Mouse (Mus musculus) left cerebral cortex, postnatal 36 days (tissue): ENCODE results near the gene Olfr1175-ps. TPM values are rescaled to one million over a fixed set of nuclear protein-coding genes. Genes with fewer than 3 reads are reported as not detected.

ENCODE experiments used
- DNase-seq, 2 experiments: peaks; one replicate each; pipeline ENCODE4 v3.0.0; 2021 to 2022; ENCODE audit warnings: low spot score in 2 of 2, mixed read lengths in 1 of 2
- intact Hi-C: fragments of 180-260 bp; cut with DNase I; formaldehyde crosslinking; loops from one replicate; pipeline ENCODE4 v1.15.1; 2025
- total RNA-seq, 2 experiments: library from RNA; stranded (reverse); gene quantifications; 2 replicates each; pipeline ENCODE4 v1.2.3; 2021

Gene Olfr1175-ps
- not detected for total RNA-seq

DNA sequence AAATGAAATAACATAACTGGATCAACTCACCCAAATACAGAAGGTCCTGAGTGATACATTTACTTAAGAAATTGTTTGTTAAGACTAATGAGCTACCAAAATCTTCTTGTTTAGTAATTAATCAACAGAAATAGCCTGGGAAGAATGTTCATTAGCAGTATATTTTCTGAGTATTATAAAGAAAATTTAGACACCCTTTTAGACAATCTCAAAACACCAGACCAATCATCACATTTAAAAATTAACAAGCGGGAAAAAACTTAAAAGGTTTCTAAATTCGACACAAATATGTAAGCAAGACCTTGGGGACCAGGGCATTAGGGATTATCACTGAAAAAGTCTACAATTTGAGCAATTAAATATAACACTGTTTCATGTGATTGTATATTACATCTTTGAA lies at the start of gene Olfr1175-ps:
Olfr1175-ps (minus strand) TSS at position 101 of the 400 bp plus-strand sequence.
- no peak for DNase-seq
- intact Hi-C loops, result no loop called here

DNA sequence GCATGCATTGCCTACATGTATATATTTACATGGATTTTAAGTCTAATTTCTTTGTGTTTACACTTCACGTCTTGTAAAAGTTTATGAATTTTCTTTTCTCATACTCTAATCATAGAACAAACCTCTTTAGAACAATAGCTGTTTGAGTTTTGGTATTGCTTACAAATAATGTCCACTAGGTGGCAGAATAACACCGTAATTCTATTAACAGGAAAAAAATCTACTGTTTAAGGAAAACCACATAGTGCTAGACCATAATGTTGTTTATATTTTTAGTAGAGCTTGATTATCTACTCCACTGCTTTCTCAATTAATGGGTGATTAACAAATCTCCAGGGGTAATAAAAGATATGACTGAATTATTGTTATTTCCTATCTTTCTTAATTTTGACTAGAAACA lies 29.3 kb upstream of the Olfr1175-ps start:
- DNase-seq, result no peak
- intact Hi-C loops, result loop anchor here (5.0 kb wide), 1 partner anchor 1186 kb away; no protein-coding TSS in a partner anchor

GRCm38 (mm10) chr2:88346392-88346791 lies 19.4 kb upstream of the Olfr1175-ps start, which contains the start of gene Olfr1177-ps:
Gene Olfr1177-ps, minus strand, starts transcription at chr2:88346492.
- intact Hi-C loops, result no loop called here
- no peak for DNase-seq

DNA sequence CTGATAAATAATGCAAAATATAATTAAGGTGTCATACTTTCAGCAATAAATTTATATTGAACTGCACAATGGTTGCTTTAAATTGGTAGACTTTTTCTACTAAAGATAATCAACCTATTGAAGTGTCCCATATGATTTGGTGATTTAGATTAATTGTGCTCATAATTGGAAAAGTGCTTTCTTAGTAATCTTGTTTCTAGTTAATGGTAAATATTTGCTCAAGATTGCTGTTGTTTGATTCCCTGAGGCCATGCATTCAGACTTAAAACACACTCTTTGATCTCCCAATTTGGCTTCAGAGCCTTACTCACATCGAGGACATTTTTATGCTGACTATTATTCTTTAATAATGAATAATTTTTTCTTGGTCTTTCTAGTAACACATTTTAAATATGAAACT lies 9.4 kb upstream of the Olfr1175-ps start, which contains the start of gene Olfr1176:
Olfr1176 (plus strand) TSS at position 301 of the 400 bp plus-strand sequence.
- intact Hi-C loops, result no loop called here
- no peak for DNase-seq

DNA sequence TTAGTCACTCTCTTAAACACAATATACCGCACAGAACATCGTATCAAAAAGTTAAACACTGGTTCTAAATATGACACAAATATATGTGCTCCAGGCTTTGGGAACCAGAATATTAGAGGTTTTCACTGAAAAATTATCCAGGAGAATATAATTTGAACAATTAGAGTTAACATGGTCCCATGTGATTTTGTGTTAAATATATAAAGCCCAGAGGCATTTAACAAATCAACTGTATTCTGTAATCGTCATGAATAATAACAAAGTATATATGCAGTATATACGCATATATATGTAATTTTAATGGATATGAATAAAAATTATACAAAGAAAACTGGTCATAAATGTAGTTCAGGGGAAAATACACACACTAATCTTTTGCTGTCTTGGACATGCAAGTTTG lies 12.0 kb downstream of the Olfr1175-ps start, which contains the start of gene Olfr1174-ps:
Olfr1174-ps (minus strand) TSS at position 101 of the 400 bp plus-strand sequence.
- intact Hi-C loops, result no loop called here
- DNase-seq, result no peak

- DNase-seq, result no peak
- intact Hi-C loops, result no loop called here
These were observed 47.2 kb downstream of the Olfr1175-ps start, which contains the start of gene Olfr1173 for GRCm38 (mm10) chr2:88279775-88280174. Gene Olfr1173, minus strand, starts transcription at chr2:88279875.

Other genes with a start within 250 kb of the Olfr1175-ps start
- not detected for gene Olfr1164, start 233.2 kb downstream of the Olfr1175-ps start, total RNA-seq
- not detected for gene Olfr1166, start 198.9 kb downstream of the Olfr1175-ps start, total RNA-seq
- gene Olfr1167, start 172.0 kb downstream of the Olfr1175-ps start, total RNA-seq, result not detected
- not detected for gene Olfr1168, start 145.3 kb downstream of the Olfr1175-ps start, total RNA-seq
- not detected for gene Olfr1170, start 98.9 kb downstream of the Olfr1175-ps start, total RNA-seq
- not detected for gene Olfr1173, start 47.3 kb downstream of the Olfr1175-ps start, total RNA-seq
- not detected for gene Olfr1174-ps, start 12.1 kb downstream of the Olfr1175-ps start, total RNA-seq
- gene Olfr1176, start 9.5 kb upstream of the Olfr1175-ps start, total RNA-seq, result not detected
- not detected for gene Olfr1177-ps, start 19.3 kb upstream of the Olfr1175-ps start, total RNA-seq
- not detected for gene Olfr1178, start 59.8 kb upstream of the Olfr1175-ps start, total RNA-seq
- gene Olfr1179, start 79.2 kb upstream of the Olfr1175-ps start, total RNA-seq, result not detected
- gene Olfr1180, start 91.9 kb upstream of the Olfr1175-ps start, total RNA-seq, result not detected
- gene Olfr1181, start 99.0 kb upstream of the Olfr1175-ps start, total RNA-seq, result not detected
- not detected for gene Gm13757, start 121.9 kb upstream of the Olfr1175-ps start, total RNA-seq
- gene Olfr1183, start 127.7 kb upstream of the Olfr1175-ps start, total RNA-seq, result not detected
- gene Olfr1184, start 156.4 kb upstream of the Olfr1175-ps start, total RNA-seq, result not detected
- gene Olfr1185-ps1, start 166.1 kb upstream of the Olfr1175-ps start, total RNA-seq, result not detected
- gene Olfr1186, start 191.3 kb upstream of the Olfr1175-ps start, total RNA-seq, result not detected
- not detected for gene Olfr1188, start 229.7 kb upstream of the Olfr1175-ps start, total RNA-seq